Comparison of ENCODE assay signal across 20 mouse cellular contexts in the genomic region with DNA sequence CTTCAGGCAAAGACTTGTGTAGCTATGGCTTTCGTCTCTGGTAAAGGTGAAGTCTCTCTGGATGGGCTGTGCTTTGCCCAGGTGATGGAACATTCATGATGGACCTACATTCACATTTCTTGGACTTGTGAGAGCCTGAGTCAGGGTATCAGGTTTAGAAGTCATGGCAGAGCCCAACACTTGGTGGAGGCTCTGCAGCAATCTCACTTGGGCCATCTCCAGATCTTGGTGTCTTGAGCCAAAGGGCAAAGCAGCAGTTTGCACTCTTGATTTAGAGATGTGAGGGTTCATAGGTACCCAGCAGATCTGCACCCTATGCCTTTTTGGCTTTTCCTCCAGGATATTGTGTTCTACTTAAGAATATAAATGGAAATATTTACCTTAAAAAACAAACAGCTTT. TPM values are rescaled to one million over a fixed set of nuclear protein-coding genes. Genes with fewer than 3 reads are reported as not detected.
DNase-seq lines count a peak whose midpoint lies in the region; ATAC-seq lines count a peak whose summit lies in the region.
"Had no signal": no experiment of that assay in that cellular context is flagged by ENCODE, and none has a peak within 500 bp of the region (broad histone marks: within the 10 kb centered on the region; RNA-seq: fewer than 3 reads in every experiment).

No protein-coding gene starts in this region.

- peak; percentile 36 for DNase-seq in gastrocnemius, adult 18-20 months (ENCODE audit: low spot score)
- no peak for DNase-seq in gastrocnemius, postnatal 4 days (ENCODE audit: low spot score in 2 of 2)
- DNase-seq in gastrocnemius, adult 8-10 months (ENCODE audit: low spot score in 2 of 2), result peak; percentile 5 to 15
- DNase-seq in gastrocnemius, postnatal 25 days, result peak; percentile 55
- no peak for DNase-seq in thymus, postnatal 0 days (ENCODE audit: low spot score)
- DNase-seq: adrenal gland, adult 8-10 months; adrenal gland, postnatal 14 days; adrenal gland, postnatal 36 days; B cell, adult 2 months; cerebellum, adult 11-12 months; cerebellum, adult 2 months; cerebellum, adult 9-10 months; cerebellum, postnatal 10 days; cerebellum, postnatal 25 days had no signal

- no peak for ATAC-seq in granulocyte monocyte progenitor cell, adult 5-6 weeks (replicated peaks; ENCODE audit: poor library complexity, severe bottlenecking)
- ATAC-seq: activated CD4-positive, CD25-positive, alpha-beta regulatory T cell, adult 4 months; CD4-positive, CD25-positive, alpha-beta regulatory T cell, adult 4 months; forebrain, embryonic 13.5 days; forebrain, embryonic 15.5 days; Patski had no signal

RNA-seq across cellular contexts. Expression of a gene that starts 38.6 kb away (rescaled TPM):
- total RNA-seq in gastrocnemius, adult 18-20 months (2021), result 10 to 100 TPM; 18.7 to 28.8 TPM
- 100 to 1,000 TPM; 146 to 156 TPM for total RNA-seq in gastrocnemius, postnatal 4 days (2021)
- total RNA-seq in gastrocnemius, adult 8-10 months (2022), result 10 to 100 TPM; 12.4 to 19.9 (median 19.0) TPM
- 10 to 100 TPM; 28.6 to 36.6 TPM for total RNA-seq in gastrocnemius, postnatal 25 days (2021)
- polyA plus RNA-seq in thymus, postnatal 0 days (2015; fragmentation: Nextera tagmentation; extraction: Ambion mirVana), result 361 and 392 TPM in 2 replicates
- 218 and 229 TPM in 2 replicates for total RNA-seq in granulocyte monocyte progenitor cell, adult 5-6 weeks (2014; fragmentation: Nextera tagmentation)
- total RNA-seq in granulocyte monocyte progenitor cell, adult 5-6 weeks (2017), result 198 and 212 TPM in 2 replicates

Comparison
In these comparisons a context has a peak if more than half of its experiments do, and no peak if none do; other contexts are left out.
1. DNase-seq: peak in gastrocnemius, adult 18-20 months (single experiment), gastrocnemius, adult 8-10 months (2 of 2) and gastrocnemius, postnatal 25 days (single experiment); none in gastrocnemius, postnatal 4 days (0 of 2) and thymus, postnatal 0 days (single experiment).